Mouse (Mus musculus) kidney, embryonic 16.5 days (tissue): ENCODE data around the gene Folr2. TPM values are rescaled to one million over a fixed set of nuclear protein-coding genes. Genes with fewer than 3 reads are reported as not detected.

Experiments used
- ATAC-seq: fragments of 200-750 bp; cut with Nextera tagmentation; 2 replicates; pipeline ENCODE4 v1.8.0; 2017; ENCODE audit warnings: moderate TSS enrichment; ENCODE audit not compliant: low FRiP score, low TSS enrichment
- H3K27ac ChIP-seq: fragments of 300-500 bp; sonication (generic); 2 replicates; pipeline ENCODE4 v1.5.1; 2014; ENCODE audit warnings: low read length
- H3K27me3 ChIP-seq: fragments of 300-500 bp; sonication (generic); 2 replicates; pipeline ENCODE4 v1.6.1; 2014; ENCODE audit warnings: low read length, control low read depth, mixed read lengths; ENCODE audit not compliant: insufficient read depth
- H3K36me3 ChIP-seq: fragments of 300-500 bp; sonication (generic); 2 replicates; pipeline ENCODE4 v1.6.1; 2014; ENCODE audit warnings: low read length, control low read depth, mixed read lengths; ENCODE audit not compliant: insufficient read depth
- H3K4me1 ChIP-seq: fragments of 300-500 bp; sonication (generic); 2 replicates; pipeline ENCODE4 v1.6.1; 2014; ENCODE audit warnings: low read length, control low read depth, mixed read lengths; ENCODE audit not compliant: insufficient read depth
- H3K4me2 ChIP-seq: fragments of 300-500 bp; sonication (generic); replicated peaks from 2 replicates; pipeline ENCODE4 v1.6.1; 2014; ENCODE audit warnings: low read depth, low read length
- H3K4me3 ChIP-seq: fragments of 300-500 bp; sonication (generic); 2 replicates; pipeline ENCODE4 v1.5.1; 2014; ENCODE audit warnings: mild to moderate bottlenecking, low read length
- H3K9ac ChIP-seq: fragments of 300-500 bp; sonication (generic); replicated peaks from 2 replicates; pipeline ENCODE4 v1.6.1; 2014; ENCODE audit warnings: low read length
- H3K9me3 ChIP-seq: fragments of 300-500 bp; sonication (generic); 2 replicates; pipeline ENCODE4 v1.6.1; 2016; ENCODE audit warnings: low read length, control low read depth
- WGBS: fragments of 180-500 bp; shearing (Covaris S2); extraction: QIAGEN DNeasy Blood & Tissue Kit; methylation state at CpG from one replicate; pipeline ENCODE4 v1.1.7; 2014; 5-methylcytosine and 5-hydroxymethylcytosine counted together
- polyA plus RNA-seq: library from polyadenylated mRNA; unstranded; fragments of >200 nt; fragmentation: Nextera tagmentation; extraction: Ambion mirVana; gene quantifications from 2 replicates; pipeline ENCODE4 v1.2.1, GENCODE M21; 2015

The Folr2 gene
- polyA plus RNA-seq, 1 experiment from 2014 or later = 1.3 TPM

DNA sequence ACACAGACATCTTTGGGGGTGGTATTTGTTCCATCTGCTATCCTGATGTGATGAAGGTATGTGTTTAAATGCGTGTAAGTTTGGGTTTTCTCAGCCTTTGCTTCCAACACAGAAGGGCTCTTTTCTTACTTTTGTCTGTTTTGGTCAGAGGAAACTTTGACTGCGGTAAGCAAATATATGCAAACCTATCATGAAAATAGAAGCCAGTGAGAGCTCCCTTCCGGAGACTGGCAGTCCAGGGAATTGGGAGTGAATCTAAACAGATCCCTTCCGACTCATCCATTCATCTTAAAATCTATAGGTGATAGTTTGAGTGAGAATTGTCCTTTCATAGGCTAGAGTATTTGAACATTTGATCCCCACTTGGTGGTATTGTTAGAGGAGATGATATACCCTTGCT, 31.5 kb upstream of the Folr2 start:
- Histone ChIP-seq H3K27me3 (no peaks in the 10 kb centered on the region), H3K4me1 (no peaks in the 10 kb centered on the region), H3K4me3 (no peak overlapping the region), H3K36me3 (no peaks in the 10 kb centered on the region), H3K9ac (no peak overlapping the region), H3K27ac (no peak overlapping the region), H3K9me3 (no peaks in the 10 kb centered on the region), H3K4me2 (no peak overlapping the region)
- no peak for ATAC-seq
- WGBS = 84% methylated on average over 4 of the region's 4 CpGs

DNA sequence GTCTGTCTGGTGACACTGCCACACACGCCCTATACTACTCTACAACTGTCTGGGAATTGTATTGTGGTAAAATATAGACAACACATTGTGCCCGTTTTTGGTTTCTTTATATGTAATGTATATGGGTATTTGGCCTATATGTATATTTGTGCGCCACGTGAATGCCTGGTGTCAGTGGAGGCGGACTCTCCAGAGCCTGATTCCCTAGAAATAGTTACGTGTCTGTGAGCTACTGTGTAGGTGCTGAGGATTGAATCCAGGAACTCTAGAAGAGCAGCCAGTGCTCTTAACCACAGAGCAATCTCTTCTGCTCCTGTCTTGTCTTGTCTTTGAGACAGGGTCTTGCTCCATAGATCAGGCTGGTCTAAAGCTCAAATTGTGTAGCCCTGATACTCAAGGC, 29.3 kb upstream of the Folr2 start:
- Histone ChIP-seq H3K9me3 (no peaks in the 10 kb centered on the region), H3K27ac (no peak overlapping the region), H3K9ac (no peak overlapping the region), H3K4me1 (no peaks in the 10 kb centered on the region), H3K4me2 (no peak overlapping the region), H3K4me3 (no peak overlapping the region), H3K27me3 (no peaks in the 10 kb centered on the region), H3K36me3 (no peaks in the 10 kb centered on the region)
- no peak for ATAC-seq
- 90% methylated on average over 6 of the region's 6 CpGs for WGBS

DNA sequence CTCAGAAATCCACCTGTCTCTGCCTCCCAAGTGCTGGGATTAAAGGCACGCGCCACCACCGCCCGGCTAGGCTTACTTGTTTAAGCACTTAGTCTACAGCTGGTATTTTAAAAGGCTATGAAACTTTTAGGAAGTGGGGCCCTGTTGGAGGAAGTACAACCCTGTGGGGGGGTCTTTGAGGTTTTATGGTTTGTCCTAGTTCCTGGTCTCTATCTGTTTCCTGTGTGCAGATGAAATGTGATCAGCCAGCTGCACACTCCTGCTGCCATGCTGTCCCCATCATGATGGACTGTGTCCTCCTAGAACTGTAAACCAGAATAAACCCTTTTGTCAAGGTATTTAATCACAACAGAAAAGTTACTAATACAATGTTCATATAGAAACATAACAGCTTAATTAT, 27.2 kb upstream of the Folr2 start:
- ATAC-seq = no peak
- no peaks in the 10 kb centered on the region for H3K4me1 ChIP-seq
- 97% methylated on average over 4 of the region's 4 CpGs for WGBS
- H3K9ac ChIP-seq = no peak overlapping the region
- no peak overlapping the region for H3K4me2 ChIP-seq
- no peaks in the 10 kb centered on the region for H3K9me3 ChIP-seq
- no peaks in the 10 kb centered on the region for H3K36me3 ChIP-seq
- no peak overlapping the region for H3K27ac ChIP-seq
- no peak overlapping the region for H3K4me3 ChIP-seq
- H3K27me3 ChIP-seq = no peaks in the 10 kb centered on the region

DNA sequence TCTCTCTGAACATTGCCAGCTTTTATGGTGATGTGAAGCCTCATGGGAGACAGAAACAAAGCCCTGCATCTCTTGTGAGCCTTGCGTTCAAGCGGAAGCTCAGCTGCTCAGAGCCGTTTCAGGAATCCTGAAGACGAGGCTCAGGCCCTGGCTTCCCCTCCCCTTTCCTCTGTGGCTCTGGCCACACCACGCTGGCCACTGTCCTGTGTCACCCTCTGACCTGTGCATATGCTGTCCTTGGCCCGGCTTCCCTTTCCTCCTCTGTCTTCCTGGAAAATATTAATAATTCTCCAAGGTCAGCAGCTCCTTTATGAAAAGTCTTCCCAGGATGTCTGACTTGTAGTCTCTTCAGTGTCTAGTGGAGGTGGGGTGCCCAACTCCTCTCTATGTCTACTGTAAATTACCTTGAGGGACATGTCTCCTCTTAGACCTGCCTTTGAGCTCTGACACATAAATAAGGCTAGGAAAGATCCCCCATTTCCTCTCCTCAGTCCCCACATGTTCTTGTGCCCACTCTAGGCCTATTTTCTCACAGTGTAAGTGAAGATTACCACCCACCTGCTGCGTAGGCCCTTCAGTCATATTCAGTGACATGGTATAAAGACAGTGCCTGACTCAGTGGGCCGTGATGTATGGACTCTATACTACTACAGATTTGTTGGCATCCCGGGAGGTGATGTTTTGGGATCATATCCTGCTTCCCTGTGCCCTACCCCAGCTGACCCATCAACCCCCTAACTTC, 25.6 kb upstream of the Folr2 start:
- Histone ChIP-seq H3K9me3 (no peaks in the 10 kb centered on the region), H3K27ac (no peak overlapping the region), H3K4me2 (no peak overlapping the region), H3K9ac (0 out of 2 replicates have a peak overlapping the region, but pooled peaks have one; percentile 0), H3K27me3 (no peaks in the 10 kb centered on the region), H3K4me3 (no peak overlapping the region), H3K4me1 (no peaks in the 10 kb centered on the region), H3K36me3 (no peaks in the 10 kb centered on the region)
- 60% methylated on average over 9 of the region's 9 CpGs for WGBS
- no peak for ATAC-seq

DNA sequence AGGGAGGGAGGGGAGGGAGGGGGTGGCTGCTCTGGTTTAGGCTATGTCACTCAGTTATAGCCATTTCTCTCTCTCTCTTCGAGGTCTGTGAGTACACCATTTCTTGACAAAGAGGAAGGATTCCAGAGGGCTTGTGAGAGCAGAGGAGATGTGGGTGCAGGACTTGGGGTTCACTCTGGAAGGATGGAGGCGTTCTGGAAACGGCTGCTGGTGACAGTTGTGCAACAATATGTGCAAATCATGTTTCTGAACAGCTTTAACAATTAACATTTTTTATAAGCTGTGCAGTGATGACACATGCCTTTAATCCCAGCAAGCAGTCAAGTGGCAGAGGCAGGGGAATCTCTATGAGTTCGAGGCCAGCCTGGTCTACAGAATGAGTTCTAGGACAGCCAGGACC, 23.9 kb upstream of the Folr2 start:
- H3K4me1 ChIP-seq = no peaks in the 10 kb centered on the region
- no peak overlapping the region for H3K9ac ChIP-seq
- 77% methylated on average over 4 of the region's 4 CpGs for WGBS
- H3K27me3 ChIP-seq = no peaks in the 10 kb centered on the region
- no peak overlapping the region for H3K4me2 ChIP-seq
- no peak for ATAC-seq
- H3K27ac ChIP-seq = no peak overlapping the region
- no peaks in the 10 kb centered on the region for H3K36me3 ChIP-seq
- H3K9me3 ChIP-seq = no peaks in the 10 kb centered on the region
- H3K4me3 ChIP-seq = no peak overlapping the region

DNA sequence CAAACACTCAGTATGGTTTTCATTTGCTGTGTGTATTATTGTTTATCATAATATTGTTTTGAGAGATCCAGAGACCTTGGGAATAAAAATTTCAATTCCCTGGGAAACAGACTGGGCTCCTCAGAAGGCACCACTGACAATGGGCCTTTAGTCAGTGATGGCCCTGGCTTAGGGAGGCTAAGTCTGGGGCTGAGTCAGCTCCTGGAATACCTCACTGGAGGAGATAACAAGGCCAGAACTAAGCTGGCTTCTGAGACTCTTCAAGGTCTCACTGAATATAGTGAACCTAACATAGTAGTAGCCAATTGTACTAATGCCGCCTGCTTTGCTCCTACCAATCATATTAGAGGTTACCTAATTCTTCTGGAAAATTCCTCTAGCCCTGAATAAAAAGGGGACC, 19.0 kb upstream of the Folr2 start:
- H3K9ac ChIP-seq = no peak overlapping the region
- no peak overlapping the region for H3K4me3 ChIP-seq
- H3K27ac ChIP-seq = no peak overlapping the region
- H3K36me3 ChIP-seq = no peaks in the 10 kb centered on the region
- no peak overlapping the region for H3K4me2 ChIP-seq
- no peaks in the 10 kb centered on the region for H3K9me3 ChIP-seq
- no peaks in the 10 kb centered on the region for H3K4me1 ChIP-seq
- H3K27me3 ChIP-seq = no peaks in the 10 kb centered on the region
- 97% methylated on average over 1 of the region's 1 CpGs for WGBS
- ATAC-seq = no peak

DNA sequence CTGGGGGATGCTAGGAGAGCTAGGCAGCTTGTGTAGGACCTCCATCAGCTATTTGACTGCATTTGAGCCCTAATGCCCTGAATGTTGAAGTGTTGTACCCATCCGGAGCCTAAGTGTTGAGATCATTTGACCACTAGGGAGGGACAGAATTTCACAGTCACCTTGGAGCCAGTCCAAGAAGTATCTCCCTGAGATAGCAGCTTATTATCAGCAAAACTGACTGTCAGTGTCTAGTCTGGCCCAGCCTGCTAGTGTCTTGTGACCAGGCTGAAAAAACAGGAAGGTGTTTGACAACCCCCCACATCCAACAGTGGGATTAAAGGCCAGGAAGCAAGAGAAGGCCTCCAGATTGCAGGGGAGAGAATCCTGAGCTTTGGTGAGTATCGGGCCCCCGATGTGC, 14.3 kb upstream of the Folr2 start:
- WGBS = 77% methylated on average over 3 of the region's 3 CpGs
- H3K9me3 ChIP-seq = no peaks in the 10 kb centered on the region
- no peak overlapping the region for H3K9ac ChIP-seq
- H3K4me3 ChIP-seq = no peak overlapping the region
- no peak for ATAC-seq
- H3K36me3 ChIP-seq = no peaks in the 10 kb centered on the region
- H3K4me1 ChIP-seq = peaks cover 18% of the 10 kb centered on the region
- no peak overlapping the region for H3K4me2 ChIP-seq
- H3K27ac ChIP-seq = peak overlapping the region; percentile 72
- no peaks in the 10 kb centered on the region for H3K27me3 ChIP-seq

DNA sequence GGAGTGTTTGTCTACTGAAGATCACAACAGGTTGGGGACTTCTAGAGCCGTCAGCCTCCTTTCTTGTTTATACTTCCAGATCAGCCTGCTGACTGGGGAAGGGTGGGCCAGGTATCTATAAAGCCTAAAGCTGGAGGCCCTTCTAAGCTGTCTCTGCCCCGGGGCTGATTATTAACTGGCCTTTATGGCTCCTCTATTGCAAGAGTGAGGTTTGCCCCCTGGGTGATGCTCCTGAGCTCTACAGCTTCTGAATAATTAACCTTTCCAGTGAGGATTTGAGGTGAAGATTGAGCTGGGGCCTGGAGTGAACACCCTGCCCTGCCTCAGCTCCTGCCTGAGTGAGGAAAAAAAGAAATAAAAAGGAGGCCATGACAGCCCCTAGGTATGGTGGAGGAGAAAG, 13.6 kb upstream of the Folr2 start, which contains the start of gene Folr1:
Gene Folr1 (minus strand): TSS at position 160 of the 400 bp plus-strand sequence.
- H3K36me3 ChIP-seq = no peaks in the 10 kb centered on the region
- no peaks in the 10 kb centered on the region for H3K27me3 ChIP-seq
- H3K4me1 ChIP-seq = peaks cover 18% of the 10 kb centered on the region
- 46% methylated on average over 2 of the region's 2 CpGs for WGBS
- peak within 1 kb of the TSS; percentile 40 for H3K4me2 ChIP-seq
- peak within 1 kb of the TSS; percentile 16 for H3K4me3 ChIP-seq
- peak within 1 kb of the TSS; percentile 42 for H3K9ac ChIP-seq
- H3K9me3 ChIP-seq = no peaks in the 10 kb centered on the region
- ATAC-seq = peak; percentile 78; the same call in 1 of the 2 replicates
- peak within 1 kb of the TSS; percentile 80 for H3K27ac ChIP-seq

DNA sequence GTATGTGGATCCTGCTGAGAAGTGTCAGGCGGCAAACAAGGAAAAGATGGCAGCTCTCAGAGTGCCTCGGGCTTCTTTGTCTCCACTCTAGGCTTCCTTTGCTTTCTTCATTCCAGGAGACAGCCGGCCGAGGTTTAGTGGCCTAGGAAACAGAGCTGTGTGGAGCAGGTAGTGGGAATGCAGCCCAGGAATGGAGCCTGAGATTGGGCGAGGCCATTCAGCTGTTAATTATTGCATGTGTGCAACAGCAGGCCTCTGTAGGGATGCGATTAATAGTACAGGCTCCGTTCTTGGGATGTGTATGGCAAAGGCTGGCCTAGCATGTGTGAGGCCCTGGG, 12.1 kb upstream of the Folr2 start:
- Histone ChIP-seq H3K9ac (no peak overlapping the region), H3K36me3 (no peaks in the 10 kb centered on the region), H3K27ac (peak overlapping the region; percentile 80), H3K27me3 (no peaks in the 10 kb centered on the region), H3K4me1 (peaks cover 18% of the 10 kb centered on the region), H3K4me3 (peak overlapping the region; percentile 16), H3K9me3 (no peaks in the 10 kb centered on the region), H3K4me2 (peak overlapping the region; percentile 40)
- WGBS = 71% methylated on average over 7 of the region's 7 CpGs
- ATAC-seq = peak; percentile 44; the same call in 1 of the 2 replicates
